Mouse (Mus musculus): ENCODE results near the gene Gm28510.
"Not testable (repeated sequence)": the region's sequence is repeated elsewhere in the genome, so short reads cannot be mapped to it uniquely, and the experiment has no call there.

The Gm28510 gene

DNA sequence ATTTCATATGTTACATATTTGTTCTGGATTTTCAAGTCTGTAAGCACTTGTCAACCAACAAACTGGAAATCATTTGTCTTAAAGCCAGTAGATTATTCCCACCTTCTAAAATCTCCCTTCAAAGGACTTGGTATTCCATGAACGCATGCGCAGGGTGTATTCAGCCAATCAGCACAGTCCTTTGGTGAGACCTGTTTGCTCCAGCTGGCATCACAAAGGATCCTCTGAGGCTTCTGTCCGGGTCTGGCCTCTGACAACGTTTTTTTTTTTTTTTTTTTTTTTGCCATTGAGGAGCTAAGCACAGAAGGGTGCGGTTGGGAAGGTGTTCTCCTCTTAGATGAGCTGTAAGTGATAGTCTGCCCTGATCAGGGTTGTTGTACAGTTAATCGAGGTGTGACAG lies at the start of gene Gm28510:
TSS of gene Gm28510 (plus strand) at position 301 of the 400 bp plus-strand sequence.
- not testable (repeated sequence) for DNase-seq (ENCODE audit: low spot score in 2 of 2)

Measured in spleen, postnatal 14 days (tissue).